Mouse (Mus musculus) lung, postnatal 25 days (tissue): ENCODE data around the gene Znrd1as.
A peak's percentile ranks its signal among the peaks of the same experiment; 100 is the strongest.

Source experiments
- DNase-seq: peaks from one replicate; pipeline ENCODE4 v3.0.0; 2022; ENCODE audit warnings: low spot score

The Znrd1as gene

GRCm38 (mm10) chr17:36957999-36958743, at the start of gene Znrd1as, which contains the start of gene Znrd1:
Znrd1as (plus strand) TSS chr17:36958592.
Znrd1 (minus strand) TSS chr17:36958559.
- peak; percentile 95 for DNase-seq

DNA sequence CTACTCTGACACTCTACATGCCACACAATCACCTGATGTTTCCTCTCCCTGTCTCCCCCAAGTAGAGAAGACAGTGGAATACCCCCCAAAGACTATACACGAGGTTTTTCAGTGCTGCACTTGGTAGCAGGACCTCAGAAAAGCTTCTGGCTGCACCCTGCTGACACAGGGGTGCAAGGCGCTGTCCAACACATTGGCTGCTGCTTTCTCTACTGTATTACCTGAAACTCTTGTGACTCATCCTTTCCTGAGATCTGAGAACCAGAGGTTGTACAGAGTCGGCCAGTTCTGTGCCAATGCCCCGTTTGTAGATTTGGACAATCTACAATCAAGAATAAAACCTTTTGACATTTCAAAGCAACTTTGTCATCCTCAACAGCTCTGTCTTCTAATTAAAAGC, 48.6 kb upstream of the Znrd1as start:
- no peak for DNase-seq

DNA sequence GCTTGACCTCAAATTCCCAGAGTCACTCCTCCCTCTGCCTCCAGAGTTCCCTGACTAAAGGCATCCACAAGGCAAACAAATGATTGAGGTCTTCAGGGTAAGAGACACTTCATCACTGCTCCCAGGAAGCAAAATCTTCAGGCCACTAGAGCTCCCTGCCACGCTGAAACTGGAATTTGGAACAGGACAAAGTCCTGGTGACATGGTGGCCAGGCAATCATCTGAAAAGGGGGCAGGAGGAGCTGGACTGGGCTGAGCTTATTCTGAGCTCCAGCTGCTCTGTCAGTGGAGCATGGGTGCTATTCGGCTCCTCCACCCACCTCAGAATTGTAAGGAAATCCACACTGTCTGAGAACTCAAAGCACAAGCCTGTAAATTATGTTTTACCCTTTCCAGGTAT, 46.4 kb upstream of the Znrd1as start:
- no peak for DNase-seq

- DNase-seq = peak; percentile 77
These were observed 44.3 kb upstream of the Znrd1as start for GRCm38 (mm10) chr17:36914108-36914507.

DNA sequence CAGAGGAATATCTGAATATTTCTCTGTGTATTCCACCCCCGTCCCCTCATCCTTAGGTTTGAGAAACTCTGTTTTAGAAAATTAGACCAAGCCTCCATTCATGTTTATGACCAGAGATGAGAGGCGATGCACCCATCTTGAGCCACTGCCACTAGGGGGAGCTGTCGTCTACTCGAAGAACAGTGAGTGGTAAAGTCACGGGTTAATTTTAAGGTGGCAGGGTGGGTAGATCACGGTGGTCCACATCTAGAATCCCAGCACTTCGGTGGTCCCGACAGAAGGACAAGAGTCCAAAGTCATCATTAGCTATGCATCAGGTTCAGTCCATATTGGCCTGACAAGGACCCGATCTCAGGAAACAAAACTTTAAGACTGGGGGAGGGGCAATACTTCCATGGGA, 43.3 kb upstream of the Znrd1as start:
- DNase-seq = peak; percentile 38

DNA sequence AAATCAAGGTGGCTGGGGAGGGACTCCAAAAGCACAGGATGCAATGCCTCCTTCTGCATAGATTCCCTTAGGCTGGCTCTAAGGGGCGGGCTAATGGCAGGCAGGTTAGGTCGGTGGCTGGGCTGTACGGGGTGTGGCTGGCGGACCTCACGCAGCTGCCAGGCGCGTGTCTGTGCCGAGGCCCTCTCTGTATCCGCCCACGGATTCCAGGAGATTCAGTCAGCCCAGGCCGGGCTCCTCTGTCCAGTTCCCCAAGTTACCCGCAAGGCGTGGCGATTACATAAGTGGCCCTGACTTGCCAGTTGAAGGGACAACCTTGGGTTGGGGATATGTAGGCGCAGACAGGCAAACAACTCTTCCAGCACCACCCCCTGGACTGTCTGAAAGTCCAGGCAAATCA, 38.2 kb upstream of the Znrd1as start:
- DNase-seq = peak; percentile 57

GRCm38 (mm10) chr17:36922715-36923114, 35.7 kb upstream of the Znrd1as start:
- no peak for DNase-seq

- no peak for DNase-seq
These were observed 34.9 kb upstream of the Znrd1as start for GRCm38 (mm10) chr17:36923491-36923890.

GRCm38 (mm10) chr17:36927496-36928120, 30.8 kb upstream of the Znrd1as start:
- no peak for DNase-seq

GRCm38 (mm10) chr17:36929236-36929932, 29.0 kb upstream of the Znrd1as start:
- DNase-seq = no peak

- DNase-seq = no peak
These were observed 28.2 kb upstream of the Znrd1as start for GRCm38 (mm10) chr17:36930233-36930632.

GRCm38 (mm10) chr17:36931130-36931529, 27.3 kb upstream of the Znrd1as start:
- DNase-seq = no peak

GRCm38 (mm10) chr17:36931806-36932205, 26.6 kb upstream of the Znrd1as start:
- DNase-seq = peak; percentile 21

GRCm38 (mm10) chr17:36938056-36938455, 20.3 kb upstream of the Znrd1as start:
- DNase-seq = no peak

DNA sequence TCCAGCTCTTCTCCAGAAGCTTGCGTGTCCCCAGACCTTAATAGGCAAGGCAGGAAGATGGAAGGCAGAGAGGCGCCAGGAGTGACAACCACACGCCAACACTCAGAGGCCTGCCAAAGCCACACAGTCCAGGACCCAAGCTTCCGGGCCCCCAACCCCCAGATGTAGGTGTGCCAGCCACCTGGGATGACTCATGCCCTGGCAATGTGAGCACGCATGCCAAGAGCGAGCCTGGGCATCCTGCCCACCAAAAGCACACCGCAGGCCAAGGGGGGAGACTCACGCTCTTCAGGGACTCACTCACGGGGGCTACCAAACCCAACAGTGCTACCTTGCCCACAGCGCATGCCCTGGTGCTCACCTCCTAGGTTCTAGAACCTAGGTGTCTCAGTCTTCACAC, 16.0 kb upstream of the Znrd1as start:
- DNase-seq = peak; percentile 82

DNA sequence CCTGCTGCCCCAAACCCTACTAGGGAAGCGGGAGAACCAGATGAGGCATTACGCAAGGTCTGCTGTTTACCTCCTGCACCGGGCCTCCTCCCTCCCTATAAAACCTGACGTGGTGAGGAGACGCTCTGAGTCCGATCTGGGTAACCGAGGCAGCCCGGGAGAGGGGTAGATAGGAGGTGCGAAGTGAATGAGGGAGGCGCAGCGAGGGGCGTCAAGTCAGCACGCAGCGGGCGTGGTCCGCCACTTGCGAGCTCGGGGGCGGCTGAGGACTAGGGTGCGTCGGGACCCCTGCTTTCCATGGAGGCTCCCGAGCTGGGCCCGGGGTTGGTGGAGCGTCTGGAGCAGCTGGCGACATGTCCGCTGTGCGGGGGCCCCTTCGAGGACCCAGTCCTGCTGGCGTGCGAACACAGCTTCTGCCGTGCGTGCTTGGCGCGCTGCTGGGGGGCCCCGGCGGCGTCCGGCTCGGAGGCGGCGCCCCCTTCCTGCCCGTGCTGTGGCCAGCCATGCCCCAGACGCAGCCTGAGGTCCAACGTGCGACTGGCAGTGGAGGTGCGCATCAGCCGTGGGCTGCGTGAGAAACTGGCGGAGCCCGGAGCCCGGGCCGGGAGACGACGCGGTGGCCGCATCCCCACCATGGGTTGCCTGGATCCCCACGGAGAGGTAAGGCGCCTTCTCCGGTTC, 15.5 kb upstream of the Znrd1as start, which contains the start of gene Rnf39:
Gene Rnf39 (plus strand): TSS at position 128 of the 681 bp plus-strand sequence.
- peak; percentile 72 for DNase-seq

DNA sequence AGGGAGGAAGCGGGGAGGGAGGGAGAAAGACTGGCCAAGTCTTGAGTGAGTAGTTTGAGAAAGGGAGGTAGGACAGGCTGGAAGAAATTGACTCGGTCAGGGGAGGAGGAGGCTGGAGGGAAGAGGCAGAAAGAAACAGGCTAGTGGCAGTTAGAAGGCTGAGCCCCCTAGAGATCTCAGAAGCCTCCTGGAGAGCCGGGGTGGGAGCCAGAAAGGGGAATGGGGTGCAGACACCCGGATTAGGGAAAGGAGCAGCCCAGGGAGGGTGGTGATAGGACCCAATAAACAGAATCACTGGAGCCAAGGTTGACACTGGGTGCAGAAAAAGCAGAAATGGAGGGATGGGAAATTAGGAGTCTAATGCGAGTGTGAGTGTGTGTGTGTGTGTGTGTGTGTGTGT, 14.7 kb upstream of the Znrd1as start:
- no peak for DNase-seq

DNA sequence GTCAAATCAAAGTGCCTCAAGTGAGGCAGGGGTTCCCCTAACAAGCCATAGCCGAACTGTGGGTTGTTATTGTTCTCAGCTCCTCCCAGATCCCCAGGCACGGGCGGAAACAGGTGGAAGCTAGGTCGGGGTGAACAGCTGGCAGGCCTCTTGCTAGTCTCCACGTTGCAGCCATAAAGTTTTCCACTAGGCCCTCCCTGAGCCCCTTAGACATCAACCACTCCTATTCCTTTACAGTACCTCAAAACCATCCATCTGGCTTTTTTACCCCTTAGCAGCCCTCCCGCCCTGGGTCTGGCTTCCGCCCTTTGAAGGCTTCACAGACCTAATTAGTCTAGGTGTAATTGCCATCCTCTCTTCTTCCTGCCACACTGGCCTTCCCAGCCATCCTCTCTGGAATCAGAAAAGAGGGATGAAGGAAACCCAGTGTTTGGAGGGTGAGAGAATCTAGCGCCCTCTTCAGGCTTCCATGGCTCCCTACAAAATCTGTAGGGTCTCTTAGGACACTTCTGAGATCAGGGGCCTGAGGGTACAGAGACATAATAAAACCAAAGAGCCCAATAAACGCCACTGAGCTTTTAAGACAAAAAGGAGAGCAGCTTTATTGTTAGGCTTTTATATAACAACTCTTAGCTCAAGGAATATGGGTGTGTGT, 14.1 kb upstream of the Znrd1as start:
- DNase-seq = no peak

GRCm38 (mm10) chr17:36947051-36947819, 11.2 kb upstream of the Znrd1as start:
- DNase-seq = no peak

DNA sequence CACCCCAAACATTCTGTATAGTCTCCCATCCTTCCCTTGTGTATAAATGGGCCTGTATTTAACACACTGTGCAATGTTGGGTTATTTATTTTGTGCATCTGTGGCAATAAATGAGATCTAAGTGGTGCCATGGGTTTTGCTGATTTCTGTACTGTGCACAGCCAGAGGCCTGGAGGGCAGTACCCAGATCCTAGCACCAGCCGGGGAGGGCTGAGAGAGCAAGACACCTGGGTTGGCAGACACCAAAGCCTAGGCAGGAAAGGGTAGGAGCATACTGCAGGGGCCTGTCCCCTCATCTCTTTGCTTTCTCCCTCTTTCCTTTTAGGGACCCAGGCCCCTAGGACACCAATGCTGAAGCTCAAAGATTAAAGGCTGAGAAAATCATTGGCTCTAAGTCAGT, 10.1 kb upstream of the Znrd1as start:
- DNase-seq = no peak

- DNase-seq = no peak
These were observed 9.1 kb upstream of the Znrd1as start for GRCm38 (mm10) chr17:36949265-36949664.
